Mouse (Mus musculus): ENCODE results near the gene Preb.
A peak's percentile ranks its signal among the peaks of the same experiment; 100 is the strongest.

Gene Preb

DNA sequence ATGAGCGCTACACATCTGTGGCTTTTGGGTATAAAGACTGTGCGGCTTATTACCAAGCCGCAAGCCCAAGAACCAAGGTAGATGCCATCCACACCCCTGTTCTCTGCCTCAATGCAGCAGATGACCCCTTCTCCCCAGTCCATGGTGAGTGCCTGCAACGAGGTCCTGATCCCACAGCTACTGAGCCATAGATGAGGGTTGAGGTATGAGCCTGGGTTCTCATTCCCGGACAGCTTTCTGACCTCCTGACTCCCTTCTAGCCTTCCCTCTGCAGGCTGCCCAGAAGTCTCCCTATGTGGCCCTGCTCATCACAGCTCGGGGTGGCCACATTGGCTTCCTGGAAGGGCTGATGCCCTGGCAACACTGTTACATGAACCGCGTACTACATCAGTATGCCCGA lies 5.6 kb downstream of the Preb start:
- no peak for DNase-seq (ENCODE audit: low spot score)

DNA sequence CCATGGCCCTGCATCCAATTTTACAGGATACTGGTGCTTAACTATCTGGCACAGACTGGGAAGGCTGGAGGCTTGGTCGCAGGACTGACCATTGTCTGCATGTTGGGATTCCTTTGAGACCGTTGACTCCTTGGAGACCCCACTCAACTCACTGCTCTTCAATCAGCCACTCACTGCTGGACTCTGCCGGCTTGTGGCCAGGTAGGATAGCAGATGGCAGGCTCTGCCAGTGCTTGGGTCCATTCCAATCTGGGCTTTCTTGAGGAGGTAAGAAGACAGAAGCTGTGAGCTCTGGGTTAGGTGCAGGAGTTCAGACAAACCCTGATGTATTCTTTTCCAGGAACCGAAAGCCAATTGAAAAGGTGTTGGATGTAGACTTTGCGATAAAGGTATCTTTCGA lies 6.1 kb downstream of the Preb start:
- no peak for DNase-seq (ENCODE audit: low spot score)

DNA sequence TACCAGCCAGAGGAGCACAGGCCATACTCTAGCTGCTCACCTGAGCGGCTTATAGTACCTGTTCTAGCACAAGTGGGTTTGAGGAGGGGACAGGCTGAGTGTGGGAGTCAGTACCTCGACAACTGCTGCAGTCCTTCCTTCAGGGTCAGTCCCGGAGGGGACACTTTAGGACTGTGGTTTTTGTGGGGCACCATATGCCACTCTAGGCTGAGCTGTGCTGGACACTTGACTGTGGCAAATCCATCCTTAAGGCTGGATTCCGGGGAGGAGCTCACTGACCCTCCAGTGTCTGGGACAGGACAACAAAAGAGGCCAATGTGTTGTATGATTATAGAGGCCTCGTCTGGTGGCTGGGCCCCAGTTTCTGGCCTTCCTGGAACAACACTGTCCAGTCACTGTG lies 7.6 kb downstream of the Preb start:
- no peak for DNase-seq (ENCODE audit: low spot score)

DNA sequence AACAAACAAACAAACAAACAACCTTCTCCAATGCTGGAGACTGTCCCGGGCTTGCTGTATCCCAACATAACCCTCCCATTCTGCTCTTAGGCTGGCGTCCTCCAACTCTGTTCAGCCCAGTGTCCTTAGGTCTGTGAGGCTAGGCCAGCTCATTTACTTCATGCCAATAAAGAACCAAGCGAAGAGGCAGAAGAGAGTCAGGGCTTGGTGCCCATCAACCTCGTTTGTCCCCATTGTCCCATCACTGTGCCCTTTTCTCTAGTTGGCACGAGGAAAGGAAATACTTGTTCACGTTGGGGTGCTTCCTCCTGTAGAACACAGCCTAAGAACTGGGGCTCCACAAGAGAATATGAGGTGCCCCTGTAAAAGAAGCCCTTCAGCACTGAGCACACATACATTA lies 8.5 kb downstream of the Preb start:
- DNase-seq (ENCODE audit: low spot score): no peak

DNA sequence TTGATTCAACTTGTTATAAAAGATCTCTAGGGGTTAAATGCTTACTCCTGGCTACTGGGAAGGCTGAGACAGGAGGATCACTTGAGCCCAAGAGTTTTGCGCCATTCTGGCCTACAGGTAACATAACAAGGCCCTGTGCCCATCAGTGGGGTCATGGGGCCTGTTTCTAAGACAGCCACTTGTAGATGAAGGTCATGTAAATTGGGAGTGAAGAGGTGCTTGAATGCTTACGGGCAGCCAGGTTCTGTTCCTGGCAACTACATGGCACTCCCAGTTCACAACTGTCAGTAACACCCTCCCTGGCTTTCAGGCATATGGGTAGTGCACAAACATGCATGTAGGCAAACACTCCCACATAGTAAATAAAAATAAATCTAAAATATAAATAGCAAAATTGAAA lies 9.2 kb downstream of the Preb start:
- DNase-seq (ENCODE audit: low spot score): no peak

DNA sequence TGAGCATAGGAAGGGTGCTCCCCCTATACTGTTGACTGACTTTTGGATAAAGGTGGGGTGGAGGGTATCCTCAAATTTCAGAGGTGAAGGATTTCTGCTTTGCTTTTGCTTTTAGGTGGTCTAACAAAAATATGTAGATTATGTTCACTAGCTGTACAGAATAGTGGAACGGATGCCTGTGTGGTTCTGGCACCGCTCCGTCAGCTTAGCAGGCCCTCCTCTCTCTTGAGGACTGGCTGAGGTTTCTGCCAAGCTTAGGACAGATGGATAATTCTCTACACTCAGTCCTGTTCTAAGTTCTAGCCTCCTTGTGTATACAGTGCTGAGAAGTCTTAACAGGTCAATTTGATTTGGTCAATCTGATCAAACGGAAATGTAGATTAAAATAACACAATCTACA lies 9.7 kb downstream of the Preb start:
- no peak for DNase-seq (ENCODE audit: low spot score)

DNA sequence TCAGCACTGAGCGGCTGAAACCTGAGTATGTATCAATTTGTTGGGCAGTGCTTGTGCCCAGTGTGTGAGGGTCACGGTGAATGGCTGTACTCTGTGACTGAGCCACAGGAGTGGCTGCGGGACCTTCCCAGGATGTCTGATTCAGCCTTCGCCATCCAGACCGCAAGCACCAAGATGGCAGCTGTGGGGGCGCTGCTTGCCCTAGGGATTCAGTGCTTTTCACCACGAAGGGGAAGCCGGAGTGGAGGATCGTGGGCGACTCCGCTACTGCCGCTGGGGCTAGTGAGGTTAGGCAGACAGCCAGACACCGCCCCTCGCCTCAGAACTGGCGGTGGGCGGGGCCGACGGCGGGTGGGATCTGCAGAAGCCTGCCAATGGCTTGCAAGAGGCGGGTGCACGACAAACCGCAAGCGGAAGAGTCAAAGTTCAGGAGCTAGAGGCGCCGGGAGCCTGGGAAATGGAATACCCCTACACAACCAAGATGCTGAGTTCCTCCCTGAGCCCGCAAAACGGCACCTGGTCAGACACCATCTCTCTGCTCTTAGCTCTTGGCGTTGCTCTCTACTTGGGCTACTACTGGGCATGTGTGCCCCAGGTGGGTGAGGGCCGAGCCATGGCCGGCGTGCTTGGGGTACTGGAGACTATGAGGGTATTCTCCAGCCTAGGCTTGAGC lies 10.4 kb downstream of the Preb start:
- peak; percentile 69 for DNase-seq (ENCODE audit: low spot score)

DNA sequence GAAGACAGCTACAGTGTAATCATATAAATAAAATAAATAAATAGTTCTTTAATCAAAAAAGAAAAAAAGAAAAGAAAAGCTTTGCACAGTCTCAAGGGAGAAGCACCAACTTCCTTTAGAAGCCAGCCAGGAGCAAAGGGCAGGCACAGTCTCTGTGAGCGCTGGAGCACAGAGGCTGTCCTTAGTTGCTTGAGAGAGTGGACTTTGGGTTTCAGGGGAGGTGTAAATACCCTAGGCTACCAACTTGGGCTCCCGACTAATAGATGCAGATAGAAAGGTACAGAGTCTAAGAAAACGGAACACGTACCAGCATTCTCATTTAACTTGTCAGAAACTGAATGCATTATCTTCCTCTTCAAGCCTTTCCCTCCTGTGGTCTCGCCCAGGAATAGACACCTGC lies 11.5 kb downstream of the Preb start:
- DNase-seq (ENCODE audit: low spot score): no peak

DNA sequence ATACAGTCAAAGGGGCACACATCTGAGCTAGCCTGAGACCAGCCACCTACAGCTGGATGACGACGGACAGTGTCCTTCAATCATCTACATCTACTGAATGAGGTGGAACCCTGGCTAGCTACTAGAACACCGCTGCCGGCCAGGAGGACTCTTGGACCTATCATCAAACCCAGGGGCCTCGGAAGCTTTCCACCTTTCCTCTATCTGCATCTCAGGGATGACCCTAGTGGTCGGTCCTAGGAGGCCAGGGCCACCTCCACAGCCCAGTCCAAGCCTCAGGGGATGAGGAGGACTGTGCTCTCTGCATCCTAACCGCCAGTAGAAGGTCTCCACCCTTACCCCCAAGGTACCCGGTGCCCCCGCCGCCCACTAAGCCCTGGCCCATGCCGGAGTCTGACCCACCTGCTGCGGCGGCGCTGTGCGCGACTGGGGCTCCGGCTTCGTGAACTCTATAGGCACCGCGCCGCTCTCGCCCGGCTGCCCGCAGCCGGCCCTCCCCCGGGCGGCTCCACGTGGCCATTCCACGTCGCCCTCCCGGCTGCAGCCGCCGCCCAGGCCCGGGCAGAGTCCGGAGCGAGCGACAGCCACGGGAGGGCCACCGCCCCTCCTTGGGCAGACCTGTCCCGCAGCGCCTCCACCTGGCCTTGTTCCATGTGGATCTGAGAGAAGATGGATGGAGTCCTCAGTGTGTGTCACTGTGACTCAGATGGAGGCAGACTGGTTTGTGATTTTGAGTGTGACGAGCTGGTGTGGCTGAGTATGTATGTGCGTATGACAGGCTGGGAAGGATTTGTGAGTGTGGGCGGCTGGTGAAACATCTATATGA lies 15.0 kb downstream of the Preb start, which contains the start of gene Cgref1:
TSS of gene Cgref1 (minus strand) at position 636 of the 826 bp plus-strand sequence.
- no peak for DNase-seq (ENCODE audit: low spot score)

DNA sequence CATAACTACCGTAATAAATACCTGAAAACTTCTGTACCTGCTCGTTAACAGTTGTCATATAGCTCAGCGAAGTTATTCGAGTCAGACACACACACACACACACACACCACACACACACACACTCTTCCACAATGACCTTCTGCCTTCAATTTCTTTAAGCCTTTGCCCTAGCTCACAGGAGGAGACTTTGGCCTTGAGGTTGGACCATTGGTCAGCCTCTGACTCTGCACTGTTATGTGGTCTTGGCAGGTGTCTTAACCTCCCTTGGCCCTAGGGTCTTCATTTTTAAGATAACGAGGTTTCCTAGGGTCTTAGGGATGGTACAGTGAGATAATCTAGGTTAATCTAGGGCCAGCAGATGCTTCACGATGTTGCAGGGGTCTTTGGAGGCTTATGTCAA lies 15.8 kb downstream of the Preb start:
- no peak for DNase-seq (ENCODE audit: low spot score)

DNA sequence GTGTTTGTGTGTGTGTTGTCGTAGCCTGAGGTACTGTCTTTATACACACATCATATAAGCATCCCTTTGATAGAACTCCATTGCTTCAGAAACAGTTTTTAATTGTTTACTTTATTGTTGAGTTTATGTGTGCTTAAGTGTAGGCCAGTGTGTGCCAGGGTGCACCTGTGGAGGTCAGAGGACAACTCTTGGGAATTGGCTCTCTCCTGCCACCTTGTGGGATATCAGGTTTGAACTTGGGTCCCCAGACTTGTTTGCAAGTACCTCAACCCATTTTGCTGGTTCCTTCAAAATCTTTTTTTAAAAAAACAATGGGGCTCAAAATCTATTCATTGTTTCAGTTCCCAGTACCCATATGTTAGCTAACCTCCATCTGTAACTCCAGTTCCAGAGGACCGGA lies 17.2 kb downstream of the Preb start:
- DNase-seq (ENCODE audit: low spot score): no peak

DNA sequence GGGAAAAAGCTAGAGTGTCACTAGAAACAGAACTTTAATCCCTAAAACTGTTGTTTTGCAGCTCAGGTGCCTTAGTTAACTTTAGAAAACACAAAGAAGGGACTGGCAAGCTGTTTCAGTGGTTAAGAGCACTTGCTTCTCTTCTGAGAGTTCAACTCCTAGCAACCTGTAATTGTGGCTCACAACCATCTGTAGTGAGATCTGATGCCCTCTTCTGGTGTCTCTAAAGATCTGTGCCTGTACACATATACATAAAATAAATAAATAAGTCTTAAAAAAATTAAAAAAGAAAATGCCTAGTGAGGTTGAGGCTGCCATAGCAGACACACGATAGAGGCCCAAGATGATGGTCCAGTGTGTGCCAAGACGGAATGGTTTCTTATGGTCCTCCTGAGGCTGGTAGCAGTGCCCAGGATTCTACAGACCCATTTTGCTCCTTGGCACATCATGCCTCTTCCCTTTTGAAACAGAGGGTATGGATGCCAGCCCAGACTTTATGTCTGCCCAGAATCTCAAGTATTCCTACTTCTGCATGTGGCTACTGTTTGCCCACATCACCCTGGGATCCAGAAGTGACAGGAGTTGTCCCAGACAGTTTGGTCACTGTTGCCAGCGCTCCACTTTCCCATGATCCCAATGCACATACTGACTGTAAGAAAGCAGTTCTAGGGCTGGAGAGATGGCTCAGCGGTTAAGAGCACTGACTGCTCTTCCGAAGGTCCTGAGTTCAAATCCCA lies 25.3 kb downstream of the Preb start:
- no peak for DNase-seq (ENCODE audit: low spot score)

DNA sequence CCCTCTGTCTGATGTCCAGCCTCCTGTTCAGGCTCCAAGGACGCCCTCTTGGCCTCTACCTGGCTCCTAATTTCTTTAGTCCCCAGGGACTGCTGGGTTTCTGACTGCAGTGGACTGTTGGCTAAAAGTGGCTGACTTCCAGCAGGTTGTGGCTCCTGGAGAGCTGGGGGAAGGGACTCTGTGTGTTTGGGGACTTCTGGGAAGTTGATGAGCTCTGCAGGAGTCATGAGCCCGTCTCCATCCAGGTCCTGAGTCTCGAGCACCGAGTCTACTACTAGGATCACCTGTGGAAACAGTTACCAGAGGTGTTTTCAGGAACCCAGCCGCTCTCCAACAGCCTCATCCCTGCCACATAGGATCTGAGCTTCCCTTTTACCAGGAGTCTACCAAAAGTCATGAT lies 26.5 kb downstream of the Preb start:
- no peak for DNase-seq (ENCODE audit: low spot score)

DNA sequence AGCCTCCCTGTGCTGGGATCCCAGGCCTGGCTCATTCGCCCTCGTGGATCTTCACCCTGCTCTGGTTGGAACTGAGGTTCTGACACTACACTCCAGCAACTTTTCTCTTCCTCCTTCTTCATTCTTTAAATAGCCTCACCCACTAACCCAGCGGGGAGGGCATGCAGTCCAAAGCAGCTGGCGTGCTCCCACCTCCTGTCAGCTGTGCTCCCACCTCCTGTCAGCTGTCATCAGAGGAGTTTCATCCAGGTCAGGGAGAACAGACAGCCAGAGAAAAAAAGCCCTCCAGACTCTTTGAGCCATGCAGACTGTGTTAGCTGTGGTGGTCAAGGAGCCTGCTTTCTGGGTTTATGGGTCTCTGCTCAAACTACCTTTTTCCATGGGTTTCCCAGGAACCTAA lies 28.8 kb downstream of the Preb start:
- no peak for DNase-seq (ENCODE audit: low spot score)

DNA sequence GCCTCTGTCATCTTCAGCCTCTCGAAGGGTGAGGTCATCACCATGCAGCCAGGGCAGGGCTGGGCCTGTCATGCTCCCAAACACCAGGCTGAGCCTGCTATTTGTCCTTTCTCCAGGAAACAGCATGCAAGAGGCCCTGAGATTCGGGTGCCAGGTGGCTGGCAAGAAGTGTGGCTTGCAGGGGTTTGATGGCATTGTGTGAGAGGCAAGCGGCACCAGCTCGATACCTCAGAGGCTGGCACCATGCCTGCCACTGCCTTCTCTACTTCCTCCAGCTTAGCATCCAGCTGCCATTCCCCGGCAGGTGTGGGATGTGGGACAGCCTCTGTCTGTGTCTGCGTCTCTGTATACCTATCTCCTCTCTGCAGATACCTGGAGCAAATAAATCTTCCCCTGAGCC lies 29.3 kb downstream of the Preb start:
- DNase-seq (ENCODE audit: low spot score): no peak

DNA sequence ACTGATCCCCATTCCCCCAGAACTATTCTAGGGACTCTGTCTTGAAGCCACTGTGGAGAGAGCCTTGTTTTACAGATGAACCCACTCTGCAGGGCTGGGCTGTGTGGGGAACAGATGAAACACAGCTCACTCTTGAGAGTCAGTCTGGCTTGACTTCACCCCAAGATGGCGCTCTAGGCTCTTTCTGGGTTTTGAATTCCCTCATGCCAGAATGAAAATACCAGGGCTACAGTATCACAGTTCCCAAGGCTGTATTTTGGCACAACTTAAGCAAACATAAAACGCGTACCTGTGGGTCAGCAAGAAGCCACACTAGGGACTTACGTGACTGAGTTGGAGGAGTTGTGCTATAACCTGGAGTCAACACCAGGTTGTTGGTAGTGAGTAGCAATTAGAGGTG lies 30.0 kb downstream of the Preb start:
- DNase-seq (ENCODE audit: low spot score): peak; percentile 79

DNA sequence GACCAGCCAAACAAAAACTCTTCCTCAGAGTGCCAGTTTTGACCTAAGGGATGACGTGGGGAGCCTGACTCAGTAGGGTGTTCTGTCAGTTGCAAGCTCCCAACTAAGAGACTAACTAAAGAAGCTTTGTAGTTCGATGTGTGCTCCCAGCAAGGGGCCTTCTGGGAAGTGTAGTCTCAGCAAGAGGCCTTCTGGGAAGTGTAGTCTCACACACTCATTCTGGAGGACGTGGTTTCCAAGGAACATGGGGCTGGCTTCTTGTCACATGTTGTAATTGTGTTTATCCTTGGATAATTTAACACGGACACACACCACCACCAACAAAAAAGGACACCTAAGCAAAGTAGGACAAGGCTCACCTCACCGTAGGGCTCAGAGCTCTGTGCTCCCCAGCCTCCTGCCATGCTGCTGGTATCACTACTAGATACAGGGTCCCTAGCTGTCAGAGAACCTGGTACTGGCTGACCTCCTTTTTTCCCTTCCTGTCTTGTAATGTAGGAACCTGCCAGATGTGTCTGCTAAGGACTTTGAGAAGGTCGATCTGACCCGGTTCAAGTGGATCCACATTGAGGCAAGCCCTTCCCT lies 32.1 kb downstream of the Preb start:
- no peak for DNase-seq (ENCODE audit: low spot score)

DNA sequence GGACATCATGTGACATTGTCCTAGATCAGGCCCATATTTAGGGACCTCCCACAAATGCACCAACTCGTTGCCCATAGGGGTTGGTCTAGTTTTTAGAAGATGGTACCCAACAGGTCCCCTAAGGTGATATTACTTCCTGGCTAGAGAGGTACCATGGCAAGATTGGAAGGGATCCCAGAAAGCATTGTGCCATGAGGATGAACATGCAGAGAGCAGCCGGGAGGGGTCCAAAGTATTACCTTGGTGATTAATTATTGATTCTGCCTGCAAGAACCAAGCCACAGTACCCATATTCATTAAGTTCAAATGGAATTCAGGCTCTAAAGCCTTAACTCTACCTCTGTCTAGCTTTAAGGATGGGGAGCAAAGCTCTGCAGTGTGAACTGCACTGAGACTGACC lies 34.1 kb downstream of the Preb start:
- no peak for DNase-seq (ENCODE audit: low spot score)

DNA sequence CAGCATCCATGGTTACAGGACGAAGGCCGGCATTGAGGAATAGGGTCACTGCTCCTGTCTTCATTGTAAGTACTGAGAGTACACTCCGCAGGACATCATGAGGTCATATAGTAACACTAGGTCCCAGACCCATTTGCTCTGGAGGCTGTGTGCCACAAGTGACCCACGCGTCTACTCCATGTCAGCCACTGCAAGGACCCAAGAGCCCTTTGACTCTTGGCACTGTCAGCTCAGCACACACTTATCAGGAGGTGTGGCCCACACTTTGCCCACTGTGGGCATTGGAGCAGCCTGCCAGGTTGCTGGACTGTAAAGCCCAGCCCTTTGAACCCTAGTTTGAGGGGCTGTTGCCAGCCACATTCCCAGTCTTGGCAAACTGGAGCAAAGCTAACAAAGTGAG lies 34.9 kb downstream of the Preb start:
- DNase-seq (ENCODE audit: low spot score): no peak

DNA sequence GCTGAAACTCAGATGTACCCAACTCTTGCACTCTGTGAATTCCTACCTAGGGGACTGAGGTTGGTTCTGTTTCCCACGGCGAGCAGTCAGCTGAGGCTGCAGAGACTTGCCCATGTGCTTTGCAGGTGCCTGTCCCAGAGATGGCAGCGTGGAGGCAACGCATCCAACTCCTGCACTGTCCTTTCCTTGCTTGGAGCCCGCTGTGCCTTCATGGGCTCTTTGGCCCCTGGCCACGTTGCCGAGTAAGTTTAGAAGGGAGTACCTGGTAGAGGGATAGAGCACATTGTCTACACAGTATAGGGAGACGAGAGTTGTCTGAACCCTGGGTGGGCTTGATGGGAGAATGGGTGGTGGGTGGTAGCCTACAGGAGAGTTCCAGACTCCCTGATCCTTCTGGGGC lies 35.5 kb downstream of the Preb start:
- no peak for DNase-seq (ENCODE audit: low spot score)

DNA sequence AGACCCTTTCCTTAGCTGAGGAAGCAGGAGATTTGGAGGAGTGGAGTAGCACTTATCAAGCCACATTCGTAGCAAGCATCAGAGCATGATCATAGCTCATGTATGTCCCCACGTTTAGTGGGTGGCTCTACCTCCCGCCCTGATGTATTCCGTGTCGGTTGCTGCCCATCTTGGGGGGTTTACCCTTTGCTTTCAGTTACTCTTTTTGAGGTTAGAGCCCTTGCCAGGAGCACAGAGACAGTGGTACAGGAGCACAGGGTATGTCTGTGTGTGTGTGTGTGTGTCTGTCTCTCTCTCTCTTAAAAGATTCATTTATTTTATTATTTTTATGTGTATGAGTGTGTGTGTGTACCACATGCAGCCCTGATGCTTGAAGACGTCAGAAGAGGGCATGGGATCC lies 37.0 kb downstream of the Preb start:
- DNase-seq (ENCODE audit: low spot score): no peak

DNA sequence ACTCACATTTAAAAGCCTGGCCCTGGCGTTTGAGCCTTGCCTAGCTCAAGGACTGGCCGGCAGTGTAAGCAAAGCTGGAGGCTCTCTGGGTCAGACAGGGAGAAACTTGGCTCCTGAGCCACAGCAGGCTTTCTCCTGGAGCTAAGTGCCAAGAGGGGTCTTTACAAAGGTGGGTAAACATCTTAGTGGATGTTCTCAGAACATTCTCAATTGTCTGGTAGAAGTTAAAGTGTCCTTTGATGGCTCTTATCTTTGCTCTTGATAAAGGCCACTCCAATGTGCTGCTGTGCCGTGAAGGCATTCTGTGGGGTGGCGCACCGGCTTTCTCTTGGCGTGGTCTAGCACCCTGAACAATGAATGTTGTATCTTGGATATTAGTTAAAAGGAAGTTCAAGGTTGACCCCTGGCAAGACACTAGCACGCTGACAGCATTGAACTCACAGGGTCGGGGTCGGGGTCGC lies 37.5 kb downstream of the Preb start:
- DNase-seq (ENCODE audit: low spot score): no peak
